Mouse (Mus musculus) MEL (cell line): ENCODE results near the gene Ltk.

Experiments used
- CHD2 ChIP-seq: IDR thresholded peaks from 2 replicates; pipeline ENCODE4 v1.6.1; 2011; ENCODE audit warnings: low read length, improper control_type of control experiment
- CTCF ChIP-seq, 3 experiments: IDR thresholded peaks in 2 of 3; conservative IDR thresholded peaks in 1 of 3; 2 replicates each; pipeline ENCODE4 v1.5.1; 2011 to 2012; ENCODE audit warnings: low read length in 3 of 3, low read depth in 2 of 3, mild to moderate bottlenecking in 2 of 3, improper control_type of control experiment in 1 of 3, inconsistent platforms in 1 of 3, mixed read lengths in 1 of 3, moderate library complexity in 1 of 3; ENCODE audit not compliant: control insufficient read depth in 1 of 3, insufficient read depth in 1 of 3, poor library complexity in 1 of 3, severe bottlenecking in 1 of 3
- EP300 ChIP-seq, 2 experiments: IDR thresholded peaks; 2 replicates each; pipeline ENCODE4 v1.6.1; 2011; ENCODE audit warnings: improper control_type of control experiment in 2 of 2, low read length in 2 of 2, low read depth in 1 of 2, mild to moderate bottlenecking in 1 of 2
- GATA1 ChIP-seq: IDR thresholded peaks from 2 replicates; pipeline ENCODE4 v1.6.1; 2011; ENCODE audit warnings: low read depth, low read length, improper control_type of control experiment
- POLR2A ChIP-seq, 2 experiments: IDR thresholded peaks; 2 replicates each; pipeline ENCODE4 v1.6.1; 2011 to 2012; ENCODE audit warnings: low read length in 2 of 2, mild to moderate bottlenecking in 2 of 2, control low read depth in 1 of 2, improper control_type of control experiment in 1 of 2, low read depth in 1 of 2, moderate library complexity in 1 of 2; ENCODE audit not compliant: control insufficient read depth in 1 of 2, insufficient read depth in 1 of 2, poor library complexity in 1 of 2
- RCOR1 ChIP-seq: IDR thresholded peaks from 2 replicates; pipeline ENCODE4 v1.6.1; 2012; ENCODE audit warnings: low read depth, mild to moderate bottlenecking, inconsistent platforms, low read length, improper control_type of control experiment
- SMC3 ChIP-seq: IDR thresholded peaks from 2 replicates; pipeline ENCODE4 v1.6.1; 2011; ENCODE audit warnings: low read depth, low read length, improper control_type of control experiment
- TAL1 ChIP-seq: IDR thresholded peaks from 2 replicates; pipeline ENCODE4 v1.6.1; 2012; ENCODE audit warnings: mild to moderate bottlenecking, inconsistent platforms, low read length, moderate library complexity, mixed read lengths
- TBP ChIP-seq: IDR thresholded peaks from 2 replicates; pipeline ENCODE4 v1.8.0; 2011; ENCODE audit warnings: low read depth, low read length, improper control_type of control experiment
- ZMIZ1 ChIP-seq: IDR thresholded peaks from 2 replicates; pipeline ENCODE4 v1.6.1; 2012; ENCODE audit warnings: low read depth, mild to moderate bottlenecking, inconsistent platforms, low read length, improper control_type of control experiment, moderate library complexity

DNA sequence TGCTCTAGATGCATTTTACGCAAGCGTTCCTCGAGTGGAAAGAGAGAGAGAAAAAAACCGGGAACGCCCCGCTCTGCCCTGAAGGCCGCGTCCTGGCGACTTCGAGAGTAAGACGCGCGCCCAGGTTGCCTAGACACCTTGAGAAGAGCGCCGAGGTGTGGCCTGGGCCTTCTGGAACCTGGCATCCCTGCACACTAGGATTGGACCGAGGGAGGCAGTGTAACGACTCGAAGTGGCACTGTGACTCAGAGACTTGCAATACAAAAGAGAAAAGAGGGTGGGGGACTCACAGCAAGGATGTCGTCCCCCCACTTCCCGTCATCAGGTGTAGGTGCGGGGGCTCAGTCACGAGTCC lies 16.4 kb downstream of the Ltk start:
- TF ChIP-seq RCOR1 (no peak), CTCF (IDR thresholded peaks at IDR 0.05 in 2 of 3, conservative IDR thresholded peaks at IDR 0.05 in 1 of 3; ENCODE audit: control insufficient read depth in 1 of 3, insufficient read depth in 1 of 3, low read depth in 2 of 3, low read length in 3 of 3, poor library complexity in 1 of 3, severe bottlenecking in 1 of 3) (no peak), ZMIZ1 (no peak), EP300 (IDR thresholded peaks at IDR 0.05; ENCODE audit: low read depth in 1 of 2, low read length in 2 of 2) (no peak), SMC3 (no peak), POLR2A (IDR thresholded peaks at IDR 0.05; ENCODE audit: control insufficient read depth in 1 of 2, insufficient read depth in 1 of 2, low read depth in 1 of 2, low read length in 2 of 2, poor library complexity in 1 of 2) (no peak), TAL1 (no peak), TBP (no peak), CHD2 (no peak), GATA1 (no peak)
